Mouse (Mus musculus) hindbrain, embryonic 11.5 days (tissue): ENCODE measurements around the gene Krba1. TPM values are rescaled to one million over a fixed set of nuclear protein-coding genes. Genes with fewer than 3 reads are reported as not detected.
A peak's percentile ranks its signal among the peaks of the same experiment; 100 is the strongest.

Experiments
- ATAC-seq: fragments of 200-750 bp; cut with Nextera tagmentation; 2 replicates; pipeline ENCODE4 v1.8.0; 2017; ENCODE audit warnings: mild to moderate bottlenecking, moderate TSS enrichment, moderate library complexity; ENCODE audit not compliant: low FRiP score
- DNase-seq: peaks from one replicate; pipeline ENCODE4 v3.0.0-alpha.2; 2015; ENCODE audit warnings: low spot score
- H3K27ac ChIP-seq: fragments of 300-500 bp; sonication (generic); 2 replicates; pipeline ENCODE4 v1.5.1; 2014; ENCODE audit warnings: mild to moderate bottlenecking, low read depth, low read length
- H3K27me3 ChIP-seq: fragments of 300-500 bp; sonication (generic); 2 replicates; pipeline ENCODE4 v1.6.1; 2014; ENCODE audit warnings: mild to moderate bottlenecking, low read length, moderate library complexity, mixed read lengths; ENCODE audit not compliant: control insufficient read depth, insufficient read depth
- H3K36me3 ChIP-seq: fragments of 300-500 bp; sonication (generic); 2 replicates; pipeline ENCODE4 v1.6.1; 2014; ENCODE audit warnings: mild to moderate bottlenecking, low read length, moderate library complexity, mixed read lengths; ENCODE audit not compliant: control insufficient read depth, insufficient read depth
- H3K4me1 ChIP-seq: fragments of 300-500 bp; sonication (generic); replicated peaks from 2 replicates; pipeline ENCODE4 v1.6.1; 2014; ENCODE audit warnings: low read length, mixed read lengths; ENCODE audit not compliant: control insufficient read depth, insufficient read depth
- H3K4me2 ChIP-seq: fragments of 300-500 bp; sonication (generic); replicated peaks from 2 replicates; pipeline ENCODE4 v1.6.1; 2014; ENCODE audit warnings: mild to moderate bottlenecking, low read depth, low read length
- H3K4me3 ChIP-seq: fragments of 300-500 bp; sonication (generic); 2 replicates; pipeline ENCODE4 v1.5.1; 2014; ENCODE audit warnings: low read depth, low read length
- H3K9ac ChIP-seq: fragments of 300-500 bp; sonication (generic); 2 replicates; pipeline ENCODE4 v1.6.1; 2014; ENCODE audit warnings: low read depth, low read length
- H3K9me3 ChIP-seq: fragments of 300-500 bp; sonication (generic); 2 replicates; pipeline ENCODE4 v1.6.1; 2016; ENCODE audit warnings: low read length; ENCODE audit not compliant: control insufficient read depth
- WGBS: fragments of 180-500 bp; shearing (Covaris S2); extraction: QIAGEN DNeasy Blood & Tissue Kit; methylation state at CpG from one replicate; pipeline ENCODE4 v1.1.7; 2014; 5-methylcytosine and 5-hydroxymethylcytosine counted together
- polyA plus RNA-seq: library from polyadenylated mRNA; unstranded; fragments of >200 nt; fragmentation: Nextera tagmentation; extraction: Ambion mirVana; gene quantifications from 2 replicates; pipeline ENCODE4 v1.2.1, GENCODE M21; 2014

Krba1 gene
- polyA plus RNA-seq, 1 experiment from 2014 or later = 19.1 TPM

GRCm38 (mm10) chr6:48432893-48433816 is 37.8 kb downstream of the Krba1 start:
- H3K27ac ChIP-seq = no peak overlapping the region
- DNase-seq = no peak
- H3K9me3 ChIP-seq = no peaks in the 10 kb centered on the region
- H3K4me3 ChIP-seq = no peak overlapping the region
- no peak for ATAC-seq
- no peak overlapping the region for H3K9ac ChIP-seq
- H3K36me3 ChIP-seq = peaks cover 3% of the 10 kb centered on the region; the same call in 1 of the 2 replicates
- peaks cover 2% of the 10 kb centered on the region; the same call in 1 of the 2 replicates for H3K4me1 ChIP-seq
- H3K27me3 ChIP-seq = peaks cover 14% of the 10 kb centered on the region
- 77% methylated on average over 12 of the region's 12 CpGs for WGBS
- H3K4me2 ChIP-seq = no peak overlapping the region

DNA sequence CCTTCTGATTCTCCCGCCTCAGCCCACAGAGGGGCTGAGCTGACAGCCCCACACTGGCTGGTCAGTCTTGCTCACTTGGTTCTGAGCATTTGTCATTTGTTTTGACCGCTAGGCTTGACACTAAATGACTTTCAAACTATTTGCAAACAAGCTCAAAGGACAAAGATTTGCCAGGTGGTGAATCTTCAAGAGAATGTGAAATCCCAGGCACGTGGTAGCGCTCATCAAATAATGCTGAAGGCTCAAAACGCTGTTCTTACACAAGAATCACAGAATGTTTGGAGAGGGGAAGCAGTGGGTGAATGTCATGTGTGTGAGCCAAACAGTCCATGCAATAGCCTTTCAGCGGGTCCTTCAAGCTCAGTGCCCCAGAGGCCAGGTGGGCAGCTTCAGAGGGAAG is 39.3 kb downstream of the Krba1 start:
- DNase-seq (no peak), ATAC-seq (no peak)
- no peak overlapping the region for H3K4me3 ChIP-seq
- no peaks in the 10 kb centered on the region for H3K9me3 ChIP-seq
- peaks cover 3% of the 10 kb centered on the region; the same call in 1 of the 2 replicates for H3K36me3 ChIP-seq
- peaks cover 6% of the 10 kb centered on the region for H3K4me1 ChIP-seq
- H3K9ac ChIP-seq = no peak overlapping the region
- no peak overlapping the region for H3K4me2 ChIP-seq
- no peak overlapping the region for H3K27ac ChIP-seq
- peaks cover 29% of the 10 kb centered on the region for H3K27me3 ChIP-seq
- WGBS = 66% methylated on average over 6 of the region's 6 CpGs

DNA sequence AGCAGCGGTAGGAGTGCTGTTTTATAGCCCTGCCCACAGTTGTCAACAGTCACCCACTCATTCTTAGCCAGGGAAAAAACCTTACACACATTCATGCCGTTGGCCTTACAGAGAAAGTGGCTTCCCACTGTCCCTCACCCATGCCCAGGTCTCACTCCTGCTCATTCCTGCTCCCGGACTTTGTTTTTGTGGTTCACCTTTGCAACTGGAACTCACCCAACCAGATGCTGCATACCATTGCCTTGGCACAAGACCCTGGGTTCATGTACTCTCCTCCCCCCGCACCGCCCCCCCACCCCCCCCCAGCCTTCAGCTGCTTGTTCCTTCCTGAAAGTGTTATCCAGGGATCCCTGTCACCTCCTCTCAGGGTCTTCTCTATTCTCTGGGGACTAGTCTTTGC is 39.7 kb downstream of the Krba1 start:
- no peak overlapping the region for H3K4me2 ChIP-seq
- no peak for DNase-seq
- peaks cover 6% of the 10 kb centered on the region for H3K4me1 ChIP-seq
- no peaks in the 10 kb centered on the region for H3K9me3 ChIP-seq
- no peak overlapping the region for H3K9ac ChIP-seq
- H3K36me3 ChIP-seq = peaks cover 3% of the 10 kb centered on the region; the same call in 1 of the 2 replicates
- WGBS = 60% methylated on average over 5 of the region's 5 CpGs
- H3K4me3 ChIP-seq = no peak overlapping the region
- peaks cover 33% of the 10 kb centered on the region for H3K27me3 ChIP-seq
- ATAC-seq = no peak
- no peak overlapping the region for H3K27ac ChIP-seq

GRCm38 (mm10) chr6:48435706-48436349 is 40.4 kb downstream of the Krba1 start:
- H3K27me3 ChIP-seq = peaks cover 33% of the 10 kb centered on the region

DNA sequence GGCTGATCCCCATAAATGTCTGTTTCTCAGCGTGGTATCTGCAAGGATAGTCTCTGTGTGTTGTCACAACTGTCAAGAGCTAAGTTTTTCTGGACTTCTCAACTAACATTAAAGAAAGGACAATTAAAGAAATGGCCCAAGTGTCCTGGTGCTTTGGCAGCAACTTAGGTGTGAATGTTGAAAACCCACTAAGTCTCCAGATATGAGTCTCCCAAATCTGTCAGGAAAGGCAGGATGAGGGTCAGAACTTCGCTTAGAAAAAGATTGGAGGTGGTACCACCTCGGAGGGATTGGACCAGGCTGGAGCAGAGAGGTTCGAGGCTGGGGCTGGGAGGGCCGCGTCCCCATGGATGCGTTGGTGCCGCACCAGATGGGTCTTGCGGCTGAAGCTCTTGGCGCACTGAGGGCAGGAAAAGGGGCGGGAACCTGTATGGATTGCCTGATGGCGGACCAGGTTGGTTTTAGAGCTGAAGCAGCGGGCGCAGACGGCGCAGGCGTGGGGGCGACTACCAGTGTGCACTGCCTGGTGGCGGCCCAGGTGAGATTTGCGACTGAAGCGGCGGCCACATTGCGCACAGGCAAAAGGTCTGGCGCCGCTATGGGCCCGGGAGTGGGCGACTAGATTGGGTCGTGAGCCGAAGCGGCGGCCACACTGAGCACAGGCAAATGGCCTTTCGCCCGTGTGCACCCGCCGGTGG is 42.4 kb downstream of the Krba1 start:
- ATAC-seq = no peak
- Histone ChIP-seq H3K4me3 (peak overlapping the region; percentile 13), H3K36me3 (peaks cover 6% of the 10 kb centered on the region; the same call in 1 of the 2 replicates), H3K4me1 (peaks cover 6% of the 10 kb centered on the region), H3K27me3 (peaks cover 33% of the 10 kb centered on the region), H3K9ac (no peak overlapping the region), H3K4me2 (peak overlapping the region; percentile 30), H3K27ac (no peak overlapping the region), H3K9me3 (no peaks in the 10 kb centered on the region)
- DNase-seq = peak; percentile 33
- WGBS = 20% methylated on average over 35 of the region's 35 CpGs

More at GRCm38 (mm10) chr6:48435706-48436349, 40.4 kb downstream of the Krba1 start:
- Histone ChIP-seq H3K4me2 (no peak overlapping the region), H3K9ac (no peak overlapping the region), H3K4me3 (no peak overlapping the region), H3K4me1 (peaks cover 6% of the 10 kb centered on the region), H3K9me3 (no peaks in the 10 kb centered on the region), H3K27ac (no peak overlapping the region), H3K36me3 (peaks cover 3% of the 10 kb centered on the region; the same call in 1 of the 2 replicates)
- ATAC-seq (no peak), DNase-seq (no peak)
- 82% methylated on average over 5 of the region's 5 CpGs for WGBS

DNA sequence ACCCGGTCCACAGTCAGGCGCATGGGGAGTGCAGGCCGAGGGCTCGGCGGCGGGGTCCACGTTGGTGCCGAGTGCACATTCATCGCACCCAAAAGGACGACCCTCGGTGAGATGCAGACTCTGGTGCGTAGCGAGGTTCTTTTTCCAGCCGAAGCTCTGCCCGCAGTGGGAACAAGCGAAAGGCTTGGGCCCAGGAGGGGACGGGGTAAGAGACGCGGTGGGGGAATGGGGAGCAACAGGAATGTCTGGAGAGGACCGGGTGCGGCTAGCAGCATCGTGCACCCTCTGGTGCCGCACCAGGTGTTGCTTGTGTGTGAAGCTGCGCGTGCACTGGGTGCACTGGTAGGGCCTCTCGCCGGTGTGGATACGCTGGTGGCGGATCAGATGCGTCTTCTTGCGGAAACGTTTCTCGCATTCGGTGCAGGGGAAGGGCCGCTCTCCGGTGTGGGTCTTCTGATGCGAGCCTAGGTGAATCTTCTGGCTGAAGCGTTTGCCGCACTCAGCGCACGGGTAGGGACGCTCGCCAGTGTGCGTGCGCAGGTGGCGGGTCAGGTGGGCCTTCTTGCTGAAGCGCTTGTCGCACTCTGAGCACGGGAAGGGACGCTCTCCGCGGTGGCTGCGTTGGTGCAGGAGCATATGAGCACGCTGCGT is 43.2 kb downstream of the Krba1 start:
- 8% methylated on average over 55 of the region's 55 CpGs for WGBS
- H3K4me3 ChIP-seq = peak overlapping the region; percentile 13
- H3K4me1 ChIP-seq = peaks cover 6% of the 10 kb centered on the region
- no peak overlapping the region for H3K9ac ChIP-seq
- ATAC-seq (no peak), DNase-seq (peak; percentile 57)
- peaks cover 33% of the 10 kb centered on the region for H3K27me3 ChIP-seq
- H3K9me3 ChIP-seq = no peaks in the 10 kb centered on the region
- peaks cover 6% of the 10 kb centered on the region; the same call in 1 of the 2 replicates for H3K36me3 ChIP-seq
- no peak overlapping the region for H3K27ac ChIP-seq
- peak overlapping the region; percentile 30 for H3K4me2 ChIP-seq

- ATAC-seq = no peak
- H3K4me3 ChIP-seq = peak overlapping the region; percentile 1; the same call in 1 of the 2 replicates
- no peak overlapping the region for H3K9ac ChIP-seq
- no peak for DNase-seq
- no peak overlapping the region for H3K27ac ChIP-seq
- peaks cover 33% of the 10 kb centered on the region for H3K27me3 ChIP-seq
- peaks cover 6% of the 10 kb centered on the region for H3K4me1 ChIP-seq
- H3K4me2 ChIP-seq = no peak overlapping the region
- H3K9me3 ChIP-seq = no peaks in the 10 kb centered on the region
- H3K36me3 ChIP-seq = peaks cover 6% of the 10 kb centered on the region; the same call in 1 of the 2 replicates
Measured at GRCm38 (mm10) chr6:48439654-48440053, 44.3 kb downstream of the Krba1 start.
